Mouse (Mus musculus): Measurements from ENCODE around the gene Agtr1b. TPM values are rescaled to one million over a fixed set of nuclear protein-coding genes. Genes with fewer than 3 reads are reported as not detected.

Agtr1b gene
- polyA plus RNA-seq, 1 experiment: not detected

DNA sequence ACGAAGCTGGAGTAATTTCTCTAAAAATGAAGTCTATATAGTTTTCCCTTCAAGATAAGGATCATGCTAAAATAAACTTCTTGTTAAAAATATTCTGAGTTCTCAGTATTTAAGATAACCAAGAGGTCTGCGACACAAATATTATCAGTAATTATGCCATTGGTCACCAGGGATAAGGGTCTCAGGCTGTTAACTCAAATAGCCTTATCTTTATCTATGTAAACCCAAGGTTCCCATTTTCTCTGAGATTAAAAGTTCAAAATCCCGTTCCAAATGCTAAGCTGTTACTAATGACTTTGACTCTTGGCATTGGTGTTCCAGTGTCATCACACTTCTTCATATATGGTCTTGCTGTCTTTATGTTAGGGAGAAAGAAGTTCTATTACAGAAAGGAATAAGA, 71.4 kb downstream of the Agtr1b start:
- Histone ChIP-seq H3K27me3 (ENCODE audit: control insufficient read depth) (no peaks in the 10 kb centered on the region), H3K9me3 (ENCODE audit: control insufficient read depth, low read length) (no peaks in the 10 kb centered on the region), H3K36me3 (ENCODE audit: control insufficient read depth) (no peaks in the 10 kb centered on the region), H3K4me3 (replicated peaks) (no peak overlapping the region), H3K4me1 (ENCODE audit: control insufficient read depth) (no peaks in the 10 kb centered on the region; the same call in 1 of the 2 replicates)
- TF ChIP-seq TAL1 (IDR thresholded peaks at IDR 0.05; ENCODE audit: low read length): no peak

DNA sequence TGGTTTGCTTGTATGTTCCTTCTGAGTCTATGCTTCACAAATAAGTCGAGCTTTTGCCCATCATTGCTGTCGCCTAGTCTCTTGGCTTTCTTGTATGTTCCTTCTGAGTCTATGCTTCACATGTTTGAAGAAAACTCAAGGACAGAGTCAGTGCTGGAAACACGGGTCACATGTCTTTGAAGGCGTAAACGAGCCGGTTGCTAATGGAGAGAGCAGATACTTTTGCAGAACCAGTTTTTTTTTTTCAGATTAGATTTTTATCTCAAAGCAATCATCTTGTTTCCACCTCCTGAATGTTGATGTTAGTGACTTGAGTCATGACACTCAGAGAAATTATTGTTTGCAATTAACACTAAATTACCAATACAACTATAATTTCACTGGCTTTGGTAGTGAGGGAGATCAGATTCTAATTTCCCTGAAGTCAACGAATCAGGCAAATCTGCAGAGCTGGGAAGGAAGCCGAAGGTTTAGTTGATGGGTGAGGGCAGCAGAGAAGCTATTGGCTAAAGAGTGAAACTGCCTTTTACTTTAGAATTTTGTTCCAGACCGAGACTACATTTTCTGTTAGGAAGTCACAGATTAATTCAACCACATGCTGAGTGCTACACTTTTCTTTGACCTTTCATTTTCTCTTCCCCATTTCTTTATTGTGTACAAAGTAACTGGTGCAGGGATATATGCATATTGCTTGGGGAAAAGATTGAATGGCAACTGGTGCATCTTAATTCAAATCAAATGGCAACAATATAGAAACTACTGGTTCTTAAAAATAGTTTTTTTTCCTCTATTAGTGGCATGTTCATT, 72.2 kb downstream of the Agtr1b start:
- Histone ChIP-seq H3K27me3 (ENCODE audit: control insufficient read depth) (no peaks in the 10 kb centered on the region), H3K36me3 (ENCODE audit: control insufficient read depth) (no peaks in the 10 kb centered on the region), H3K4me1 (ENCODE audit: control insufficient read depth) (no peaks in the 10 kb centered on the region; the same call in 1 of the 2 replicates), H3K9me3 (ENCODE audit: control insufficient read depth, low read length) (no peaks in the 10 kb centered on the region), H3K4me3 (replicated peaks) (no peak overlapping the region)
- TF ChIP-seq TAL1 (IDR thresholded peaks at IDR 0.05; ENCODE audit: low read length) (no peak), GATA1 (IDR thresholded peaks at IDR 0.05; ENCODE audit: low read length) (no peak)

DNA sequence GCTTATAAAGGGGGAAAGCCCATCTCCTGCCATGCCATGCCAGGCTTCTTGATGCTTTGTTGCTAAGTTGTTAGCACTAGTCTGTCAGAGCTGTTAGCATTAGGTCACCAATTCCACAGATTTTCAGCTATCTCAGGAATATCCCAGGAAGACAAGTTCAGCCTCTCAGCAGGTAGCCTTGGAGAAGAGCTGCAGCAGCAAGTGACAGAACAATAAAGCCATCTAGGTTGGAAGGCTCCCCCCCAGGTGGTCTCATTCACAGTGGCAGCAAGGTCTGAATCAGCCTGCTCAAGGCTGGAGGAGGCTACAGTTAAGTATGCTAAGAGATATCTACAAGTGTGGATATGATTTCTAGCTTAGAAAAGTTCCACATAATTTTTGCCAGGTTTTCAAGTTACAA, 75.6 kb downstream of the Agtr1b start:
- Histone ChIP-seq H3K36me3 (ENCODE audit: control insufficient read depth) (no peaks in the 10 kb centered on the region), H3K4me1 (ENCODE audit: control insufficient read depth) (no peaks in the 10 kb centered on the region), H3K4me3 (replicated peaks) (no peak overlapping the region), H3K27me3 (ENCODE audit: control insufficient read depth) (no peaks in the 10 kb centered on the region), H3K9me3 (ENCODE audit: control insufficient read depth, low read length) (no peaks in the 10 kb centered on the region)
- TF ChIP-seq GATA1 (IDR thresholded peaks at IDR 0.05; ENCODE audit: low read length): no peak
- no peak for TF ChIP-seq TAL1 (IDR thresholded peaks at IDR 0.05; ENCODE audit: low read length)

DNA sequence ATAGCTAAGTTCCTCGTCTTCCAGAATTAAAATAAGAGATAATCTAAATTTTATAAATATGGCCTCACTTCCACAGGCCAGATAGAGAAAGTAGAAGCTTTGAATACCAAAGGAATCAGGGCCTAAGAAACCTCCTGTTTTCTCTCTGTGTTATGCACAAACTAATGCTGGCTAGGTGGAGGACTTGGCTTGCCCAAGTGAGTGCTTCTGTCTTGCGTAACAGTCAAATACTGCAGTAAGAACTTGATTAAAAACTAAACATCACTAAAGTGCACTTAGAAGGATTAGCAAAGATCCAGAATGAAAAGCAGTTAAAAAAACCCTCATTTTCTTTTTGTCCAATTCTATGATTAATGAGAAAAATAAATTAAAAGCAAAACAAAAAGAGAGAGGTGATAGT, 78.2 kb downstream of the Agtr1b start:
- H3K4me1 ChIP-seq (ENCODE audit: control insufficient read depth): no peaks in the 10 kb centered on the region
- no peaks in the 10 kb centered on the region for H3K36me3 ChIP-seq (ENCODE audit: control insufficient read depth)
- TF ChIP-seq GATA1 (IDR thresholded peaks at IDR 0.05; ENCODE audit: low read length) (no peak), TAL1 (IDR thresholded peaks at IDR 0.05; ENCODE audit: low read length) (no peak)
- no peaks in the 10 kb centered on the region for H3K27me3 ChIP-seq (ENCODE audit: control insufficient read depth)
- H3K4me3 ChIP-seq (replicated peaks): no peak overlapping the region
- no peaks in the 10 kb centered on the region for H3K9me3 ChIP-seq (ENCODE audit: control insufficient read depth, low read length)

DNA sequence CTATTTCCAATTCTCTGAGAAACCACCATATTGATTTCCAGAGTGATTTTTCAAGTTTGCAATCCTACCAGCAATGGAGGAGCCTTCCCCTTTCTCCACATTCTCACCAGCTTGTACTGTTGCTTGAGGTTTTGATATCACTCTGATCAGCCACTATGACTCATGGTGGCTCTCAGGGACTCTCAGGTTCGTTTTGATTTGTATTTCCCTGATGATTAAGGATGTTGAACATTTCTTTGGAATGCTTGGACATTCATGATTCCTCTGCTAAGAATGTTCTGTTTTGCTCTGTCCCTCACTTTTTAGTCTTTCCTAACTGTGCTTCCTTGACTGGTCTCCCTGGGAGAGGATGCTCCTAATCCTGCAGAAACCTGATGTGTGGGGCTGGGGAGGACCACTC, 85.2 kb downstream of the Agtr1b start:
- no peaks in the 10 kb centered on the region for H3K36me3 ChIP-seq (ENCODE audit: control insufficient read depth)
- H3K4me3 ChIP-seq (replicated peaks): no peak overlapping the region
- TF ChIP-seq TAL1 (IDR thresholded peaks at IDR 0.05; ENCODE audit: low read length): no peak
- no peak for TF ChIP-seq GATA1 (IDR thresholded peaks at IDR 0.05; ENCODE audit: low read length)

DNA sequence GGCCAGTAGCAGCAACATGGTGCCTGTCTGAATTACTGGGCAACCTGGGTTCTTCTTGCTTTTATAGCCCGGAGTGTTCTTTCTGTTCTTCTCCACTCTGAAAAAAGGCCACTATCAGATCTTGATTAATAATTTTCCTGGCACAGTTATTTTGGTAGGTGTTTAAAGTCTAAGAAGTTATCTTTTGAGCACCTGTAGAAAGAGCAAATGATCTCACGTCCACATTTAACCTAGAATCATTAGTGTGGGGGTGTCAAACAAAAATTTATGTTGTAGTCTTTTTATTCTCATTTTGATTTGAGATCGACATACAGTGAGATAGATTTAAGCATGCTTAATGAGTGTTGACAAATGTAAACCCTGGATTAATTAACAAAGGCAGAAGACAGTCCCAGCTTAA, 91.3 kb downstream of the Agtr1b start, which contains the start of gene Cpb1:
Cpb1 (minus strand) TSS at position 101 of the 400 bp plus-strand sequence.
- H3K4me1 ChIP-seq (ENCODE audit: control insufficient read depth): no peaks in the 10 kb centered on the region
- no peaks in the 10 kb centered on the region for H3K36me3 ChIP-seq (ENCODE audit: control insufficient read depth)
- no peak within 1 kb of the TSS for H3K4me3 ChIP-seq (replicated peaks)
- H3K27me3 ChIP-seq (ENCODE audit: control insufficient read depth): no peaks in the 10 kb centered on the region
- no peaks in the 10 kb centered on the region for H3K9me3 ChIP-seq (ENCODE audit: control insufficient read depth, low read length)
- TF ChIP-seq GATA1 (IDR thresholded peaks at IDR 0.05; ENCODE audit: low read length) (no peak), TAL1 (IDR thresholded peaks at IDR 0.05; ENCODE audit: low read length) (no peak)

More for the DNA sequence above, 85.2 kb downstream of the Agtr1b start:
- Histone ChIP-seq H3K9me3 (ENCODE audit: control insufficient read depth, low read length) (no peaks in the 10 kb centered on the region), H3K4me1 (ENCODE audit: control insufficient read depth) (no peaks in the 10 kb centered on the region), H3K27me3 (ENCODE audit: control insufficient read depth) (no peaks in the 10 kb centered on the region)

Other genes with a start within 250 kb of the Agtr1b start
- gene Gyg, start 211.9 kb downstream of the Agtr1b start, polyA plus RNA-seq (2012): 0.10 and 0.16 TPM in 2 replicates
- gene Cpa3, start 125.0 kb downstream of the Agtr1b start, polyA plus RNA-seq (2012): 0.03 and 0.24 TPM in 2 replicates
- gene Cpb1, start 91.4 kb downstream of the Agtr1b start, polyA plus RNA-seq (2012): not detected in 2 replicates